Mouse (Mus musculus): ENCODE measurements around the gene Zfp768.

GRCm38 (mm10) chr7:127296098-127296497 lies 49.3 kb downstream of the Zfp768 start, which contains the start of gene Itgal:
- TF ChIP-seq CTCF (IDR thresholded peaks at IDR 0.05; ENCODE audit: low read depth), result no peak
- no peak for TF ChIP-seq EP300 (IDR thresholded peaks at IDR 0.05; ENCODE audit: low read depth)

Data from liver, embryonic 14.5 days (tissue).